Mouse (Mus musculus): ENCODE measurements around the gene Prdm12. TPM values are rescaled to one million over a fixed set of nuclear protein-coding genes. Genes with fewer than 3 reads are reported as not detected.

Gene Prdm12
- total RNA-seq, 2 experiments from 2014 or later, result not detected

Small RNA genes within 50 kb of the gene (microRNA-seq; reads per million reads assigned to microRNA genes)
- 0 to 0.27 reads per million in 2 experiments for gene Mir6998

Other genes with a start within 250 kb of the Prdm12 start
- gene Ass1, start 169.8 kb upstream of the Prdm12 start, total RNA-seq (2021), result 1 to 10 TPM; 5.2 to 7.6 TPM
- gene Fubp3, start 67.4 kb upstream of the Prdm12 start, total RNA-seq (2021), result 10 to 100 TPM; 11.1 to 11.2 TPM
- gene Exosc2, start 30.7 kb downstream of the Prdm12 start, total RNA-seq (2021), result 10 to 100 TPM in 1 of 2 experiments, 1 to 10 TPM in 1; 8.2 to 10.1 TPM
- gene Abl1, start 48.3 kb downstream of the Prdm12 start, total RNA-seq (2021), result 10 to 100 TPM; 25.5 to 26.5 TPM
- under 1 TPM in 1 of 2 experiments, not detected in 1; 0.10 TPM for gene Qrfp, start 170.5 kb downstream of the Prdm12 start, total RNA-seq (2021)
- gene Fibcd1, start 206.0 kb downstream of the Prdm12 start, total RNA-seq (2021), result not detected
- under 1 TPM; 0.67 to 0.75 TPM for gene Lamc3, start 247.3 kb downstream of the Prdm12 start, total RNA-seq (2021)